Mouse (Mus musculus): Measurements from ENCODE around the gene Slc25a17. TPM values are rescaled to one million over a fixed set of nuclear protein-coding genes. Genes with fewer than 3 reads are reported as not detected.

Gene Slc25a17
- polyA plus RNA-seq, 1 experiment from 2014 or later, result 122 TPM

Other genes starting within 250 kb of the Slc25a17 start
- 23.4 and 27.0 TPM in 2 replicates for gene Mrtfa, start 170.1 kb downstream of the Slc25a17 start, polyA plus RNA-seq (2015; fragmentation: Nextera tagmentation; extraction: Ambion mirVana)
- 1.1 and 1.2 TPM in 2 replicates for gene Mchr1, start 125.3 kb downstream of the Slc25a17 start, polyA plus RNA-seq (2015; fragmentation: Nextera tagmentation; extraction: Ambion mirVana)
- 185 and 196 TPM in 2 replicates for gene St13, start 39.3 kb upstream of the Slc25a17 start, polyA plus RNA-seq (2015; fragmentation: Nextera tagmentation; extraction: Ambion mirVana)
- 13.2 and 13.3 TPM in 2 replicates for gene Xpnpep3, start 39.3 kb upstream of the Slc25a17 start, polyA plus RNA-seq (2015; fragmentation: Nextera tagmentation; extraction: Ambion mirVana)
- gene Dnajb7, start 47.5 kb upstream of the Slc25a17 start, polyA plus RNA-seq (2015; fragmentation: Nextera tagmentation; extraction: Ambion mirVana), result 2.1 and 2.2 TPM in 2 replicates
- gene Rbx1, start 105.5 kb upstream of the Slc25a17 start, polyA plus RNA-seq (2015; fragmentation: Nextera tagmentation; extraction: Ambion mirVana), result 459 and 522 TPM in 2 replicates
- gene Ep300, start 224.5 kb upstream of the Slc25a17 start, polyA plus RNA-seq (2015; fragmentation: Nextera tagmentation; extraction: Ambion mirVana), result 18.6 and 19.0 TPM in 2 replicates